Mouse (Mus musculus) embryonic facial prominence, embryonic 14.5 days (tissue): ENCODE results near the gene Zscan4-ps1. TPM values are rescaled to one million over a fixed set of nuclear protein-coding genes. Genes with fewer than 3 reads are reported as not detected.
"Not testable (repeated sequence)": the region's sequence is repeated elsewhere in the genome, so short reads cannot be mapped to it uniquely, and the experiment has no call there.

Source experiments
- ATAC-seq: fragments of 200-750 bp; cut with Nextera tagmentation; 2 replicates; pipeline ENCODE4 v1.8.0; 2017; ENCODE audit warnings: low read depth, moderate number of reproducible peaks, moderate TSS enrichment
- DNase-seq: peaks from one replicate; pipeline ENCODE4 v3.0.0-alpha.2; 2015; ENCODE audit warnings: low spot score
- H3K27ac ChIP-seq: fragments of 300-500 bp; sonication (generic); replicated peaks from 2 replicates; pipeline ENCODE4 v1.5.1; 2014; ENCODE audit warnings: low read depth, mild to moderate bottlenecking, low read length, moderate library complexity
- H3K27me3 ChIP-seq: fragments of 300-500 bp; sonication (generic); replicated peaks from 2 replicates; pipeline ENCODE4 v1.6.1; 2014; ENCODE audit warnings: low read length; ENCODE audit not compliant: control insufficient read depth, insufficient read depth
- H3K36me3 ChIP-seq: fragments of 300-500 bp; sonication (generic); 2 replicates; pipeline ENCODE4 v1.6.1; 2014; ENCODE audit warnings: low read length, mixed read lengths; ENCODE audit not compliant: control insufficient read depth, insufficient read depth
- H3K4me1 ChIP-seq: fragments of 300-500 bp; sonication (generic); 2 replicates; pipeline ENCODE4 v1.6.1; 2014; ENCODE audit warnings: antibody characterized with exemption, low read length; ENCODE audit not compliant: control insufficient read depth, insufficient read depth
- H3K4me2 ChIP-seq: fragments of 300-500 bp; sonication (generic); 2 replicates; pipeline ENCODE4 v1.6.1; 2014; ENCODE audit warnings: low read depth, mild to moderate bottlenecking, low read length, moderate library complexity, mixed read lengths
- H3K4me3 ChIP-seq: fragments of 300-500 bp; sonication (generic); 2 replicates; pipeline ENCODE4 v1.5.1; 2014; ENCODE audit warnings: low read depth, mild to moderate bottlenecking, low read length
- H3K9ac ChIP-seq: fragments of 300-500 bp; sonication (generic); 2 replicates; pipeline ENCODE4 v1.6.1; 2014; ENCODE audit warnings: low read depth, mild to moderate bottlenecking, low read length, moderate library complexity, mixed read lengths
- H3K9me3 ChIP-seq: fragments of 300-500 bp; sonication (generic); 2 replicates; pipeline ENCODE4 v1.6.1; 2016; ENCODE audit warnings: low read length; ENCODE audit not compliant: control insufficient read depth
- WGBS: fragments of 180-500 bp; shearing (Covaris S2); extraction: QIAGEN DNeasy Blood & Tissue Kit; methylation state at CpG from one replicate; pipeline ENCODE4 v1.1.7; 2014; 5-methylcytosine and 5-hydroxymethylcytosine counted together
- polyA plus RNA-seq: library from polyadenylated mRNA; unstranded; fragments of >200 nt; fragmentation: Nextera tagmentation; extraction: Ambion mirVana; gene quantifications from 2 replicates; pipeline ENCODE4 v1.2.1, GENCODE M21; 2014

Zscan4-ps1 gene
- not detected in 2 replicates for polyA plus RNA-seq

DNA sequence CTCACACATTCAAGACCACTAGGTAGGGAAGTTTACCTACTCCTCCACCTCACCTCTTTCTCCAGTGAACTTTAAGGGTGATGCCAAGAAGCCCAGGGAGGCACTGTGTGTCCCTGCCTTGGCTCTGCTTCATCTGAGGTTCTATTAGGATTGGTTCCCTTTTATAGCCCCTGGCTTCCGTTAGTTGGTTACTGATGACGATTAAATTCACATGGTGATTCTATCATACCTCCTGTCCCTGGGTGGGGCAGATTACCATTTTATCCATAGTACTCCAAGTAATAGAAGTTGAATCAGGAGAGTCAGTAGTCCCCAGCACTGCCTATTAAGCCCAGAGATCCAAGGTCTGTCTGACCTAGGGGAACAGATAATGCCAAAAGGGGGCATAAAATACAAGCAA lies at the start of gene Zscan4-ps1:
Zscan4-ps1 (minus strand) TSS at position 101 of the 400 bp plus-strand sequence.
- H3K9me3 ChIP-seq, DNase-seq, H3K27ac ChIP-seq, H3K36me3 ChIP-seq, H3K9ac ChIP-seq, ATAC-seq, H3K4me3 ChIP-seq, H3K4me2 ChIP-seq, H3K4me1 ChIP-seq, H3K27me3 ChIP-seq: not testable (repeated sequence)
- 85% methylated on average over 2 of the region's 2 CpGs for WGBS

Other genes with a start within 250 kb of the Zscan4-ps1 start
- not detected in 2 replicates for gene Zscan4b, start 164.6 kb downstream of the Zscan4-ps1 start, polyA plus RNA-seq
- gene Zscan4c, start 63.9 kb downstream of the Zscan4-ps1 start, polyA plus RNA-seq = not detected in 2 replicates
- gene Zscan4d, start 96.5 kb upstream of the Zscan4-ps1 start, polyA plus RNA-seq = not detected in 2 replicates
- gene Zscan4e, start 241.0 kb upstream of the Zscan4-ps1 start, polyA plus RNA-seq = not detected in 2 replicates